Mouse (Mus musculus) lung, postnatal 4 days (tissue): Measurements from ENCODE around the gene Gm16427.
"Not testable (repeated sequence)": the region's sequence is repeated elsewhere in the genome, so short reads cannot be mapped to it uniquely, and the experiment has no call there.

Experiments used
- DNase-seq, 2 experiments: peaks; one replicate each; pipeline ENCODE4 v3.0.0; 2021

The Gm16427 gene

DNA sequence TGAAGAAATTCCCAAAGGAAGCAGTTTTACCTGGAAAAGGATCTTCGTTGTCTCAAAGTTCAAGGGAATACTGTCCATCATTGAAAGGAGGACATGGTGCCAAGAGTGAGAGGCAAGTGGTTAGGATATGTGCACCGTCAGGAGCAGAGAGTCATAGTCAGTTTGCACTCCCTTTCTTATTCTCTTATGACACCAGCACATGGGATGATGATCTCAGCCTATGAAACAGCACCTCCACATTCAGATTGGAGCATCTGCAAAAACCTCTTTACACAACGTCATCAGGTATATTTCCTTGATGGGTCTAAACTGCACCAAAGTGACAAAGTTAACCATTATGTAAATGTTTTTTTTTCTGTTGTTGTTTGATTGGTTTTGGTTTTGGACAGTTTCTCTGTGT is at the start of gene Gm16427:
Gene Gm16427, minus strand, starts transcription at position 101 of the 400 bp plus-strand sequence.
- DNase-seq, result not testable (repeated sequence)
